Mouse (Mus musculus): ENCODE results near the gene Olfr738.

Olfr738 gene

DNA sequence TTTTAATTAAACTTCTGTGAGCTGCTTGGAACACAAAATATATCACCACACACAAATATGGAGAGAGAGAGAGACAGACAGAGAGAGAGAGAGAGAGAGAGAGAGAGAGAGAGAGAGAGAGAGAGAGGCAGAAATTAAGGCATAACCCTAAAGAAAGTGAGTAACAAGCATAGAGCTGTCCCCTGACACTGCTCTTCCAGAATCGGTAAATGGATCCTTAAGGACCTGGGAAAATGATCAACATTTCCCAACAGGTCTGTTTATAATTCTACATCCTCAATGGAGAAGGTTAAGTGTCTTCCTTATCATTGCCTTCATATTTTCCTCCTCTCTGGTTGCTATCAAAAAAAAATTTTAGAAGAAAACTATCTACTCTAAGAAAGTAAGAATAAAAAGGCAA lies at the start of gene Olfr738:
TSS of gene Olfr738 (plus strand) at position 301 of the 400 bp plus-strand sequence.
- in situ Hi-C loops (cut with MboI, MseI): loop anchor here (10.0 to 25.0 kb wide), 2 partner anchors 552 to 905 kb away; no protein-coding TSS in a partner anchor

DNA sequence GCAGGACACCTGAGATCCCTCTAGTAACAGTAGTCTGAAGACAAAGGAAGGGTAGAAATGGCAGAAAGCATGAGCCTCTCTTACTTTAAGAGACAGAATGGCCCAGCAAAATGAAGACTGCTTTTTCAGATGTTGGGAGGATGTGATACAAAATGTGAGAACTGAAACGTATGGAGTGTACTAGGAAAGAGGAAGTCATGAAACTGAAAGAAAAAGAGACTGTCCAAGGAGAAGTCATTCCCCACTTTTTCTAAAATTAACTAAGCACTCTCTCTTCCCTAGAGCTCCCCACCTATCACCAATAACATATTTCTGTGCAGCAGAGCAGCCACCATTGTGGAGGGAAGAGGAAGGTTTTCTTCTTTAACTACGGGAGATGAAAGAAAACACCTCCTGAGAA lies 49.8 kb upstream of the Olfr738 start, which contains the start of gene Tlr11:
TSS of gene Tlr11 (plus strand) at position 322 of the 400 bp plus-strand sequence.
- in situ Hi-C loops (cut with MboI, MseI): no loop called here

DNA sequence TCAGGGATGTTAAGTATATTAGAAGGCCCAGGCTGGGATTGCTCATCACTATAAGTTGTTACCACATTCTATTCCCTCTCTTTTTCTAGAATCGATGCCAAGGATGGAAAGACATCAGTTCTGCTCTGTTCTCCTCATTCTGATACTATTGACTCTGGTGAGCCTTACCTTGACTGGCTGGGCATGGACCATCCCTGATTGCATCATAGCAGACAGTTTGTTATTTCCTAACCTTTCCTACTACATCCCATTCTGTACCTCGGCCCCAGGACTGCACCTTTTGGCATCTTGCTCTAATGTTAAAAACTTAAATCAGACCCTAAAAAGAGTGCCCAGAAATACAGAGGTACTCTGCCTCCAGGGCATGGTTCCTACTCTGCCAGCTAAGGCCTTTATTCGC lies 46.9 kb upstream of the Olfr738 start:
- in situ Hi-C loops (cut with MboI, MseI): no loop called here

DNA sequence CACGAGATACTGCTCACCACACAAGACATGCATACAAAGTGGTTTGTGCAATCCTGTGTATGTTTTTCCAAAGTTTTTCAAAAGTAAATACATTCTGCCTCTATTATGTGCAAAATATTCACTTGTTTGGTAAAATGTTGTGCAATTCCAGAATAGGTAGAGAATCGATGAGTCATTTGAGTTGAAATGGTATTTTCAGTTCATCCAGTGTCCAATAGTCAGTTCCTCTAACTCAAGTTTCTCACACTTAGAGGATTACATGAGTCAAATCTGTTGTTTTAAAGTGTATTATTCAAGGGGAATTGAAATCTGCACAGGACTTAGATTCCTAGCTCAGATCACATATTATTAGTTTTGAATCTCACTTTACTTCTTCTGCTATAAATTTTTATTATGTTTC lies 43.8 kb upstream of the Olfr738 start:
- in situ Hi-C loops (cut with MboI, MseI): no loop called here

DNA sequence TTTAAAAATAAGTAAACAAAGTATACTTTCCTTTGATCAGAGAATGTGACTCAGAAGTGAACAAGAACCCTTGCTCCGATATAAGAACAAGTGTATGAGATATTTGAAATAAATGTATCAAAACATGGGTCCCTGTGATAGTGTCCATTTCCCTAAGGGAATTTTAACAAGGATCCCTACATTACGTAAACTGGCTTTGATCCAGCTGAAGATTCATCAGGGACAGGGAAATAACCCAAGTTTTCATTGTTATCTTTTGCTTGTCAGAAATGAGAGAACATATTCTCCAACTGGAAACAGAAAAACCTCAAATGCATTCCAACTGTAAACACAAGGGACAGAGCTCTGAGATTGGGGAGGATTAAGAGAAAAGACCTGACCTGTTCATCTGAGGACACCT lies 26.5 kb upstream of the Olfr738 start, which contains the start of gene Olfr736:
TSS of gene Olfr736 (plus strand) at position 301 of the 400 bp plus-strand sequence.
- in situ Hi-C loops (cut with MboI, MseI): no loop called here

DNA sequence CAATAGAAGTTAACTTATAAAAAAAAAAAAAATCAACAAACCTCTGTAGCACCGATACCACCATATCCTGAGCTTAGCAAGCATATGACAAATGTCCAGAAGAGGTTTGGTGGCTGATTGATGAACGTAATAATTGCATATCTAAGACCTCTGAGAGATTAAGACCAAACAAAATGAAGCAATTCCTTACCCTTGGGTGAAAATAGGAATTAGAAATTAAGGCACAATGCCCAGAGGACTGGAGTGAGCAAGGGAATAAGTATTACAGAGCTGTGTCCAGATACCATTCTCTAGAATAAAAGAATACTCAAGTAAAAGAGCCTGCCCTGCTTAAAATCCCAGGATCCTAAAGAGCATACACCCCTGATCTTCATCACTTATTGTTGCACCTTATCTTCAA lies 11.0 kb downstream of the Olfr738 start, which contains the start of gene Olfr739:
TSS of gene Olfr739 (plus strand) at position 301 of the 400 bp plus-strand sequence.
- in situ Hi-C loops (cut with MboI, MseI): loop anchor here (25.0 kb wide), 1 partner anchor 894 kb away; no protein-coding TSS in a partner anchor

DNA sequence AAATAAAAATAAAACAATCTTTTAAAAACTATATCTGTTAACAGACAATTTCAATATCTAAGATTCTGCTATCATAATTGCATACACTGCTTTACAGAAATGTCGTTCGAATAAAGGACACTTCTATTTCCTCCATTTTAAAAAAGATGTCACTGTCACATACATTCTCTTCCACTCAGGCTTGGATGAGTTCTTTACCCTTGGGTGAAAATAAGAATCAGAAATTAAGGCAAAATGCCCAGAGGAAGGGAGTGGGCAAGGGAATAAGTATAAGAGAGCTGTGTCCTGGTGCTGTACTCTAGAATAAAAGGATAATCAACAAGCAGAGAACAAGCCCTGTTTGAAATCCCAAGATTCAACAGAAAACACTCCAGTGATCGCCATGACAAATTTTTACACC lies 37.9 kb downstream of the Olfr738 start, which contains the start of gene Olfr740:
TSS of gene Olfr740 (plus strand) at position 301 of the 400 bp plus-strand sequence.
- in situ Hi-C loops (cut with MboI, MseI): no loop called here

All from T-helper 1 cell (primary cell).